Mouse (Mus musculus): ENCODE results near the gene Lonrf2.

Gene Lonrf2

GRCm38 (mm10) chr1:38836477-38836872, at the start of gene Lonrf2:
Gene Lonrf2 (minus strand): TSS chr1:38836711.
- DNase-seq (ENCODE audit: low spot score) = no peak

GRCm38 (mm10) chr1:38885956-38886355, 49.4 kb upstream of the Lonrf2 start:
- peak; percentile 53 for DNase-seq (ENCODE audit: low spot score)

GRCm38 (mm10) chr1:38883766-38884165, 47.3 kb upstream of the Lonrf2 start:
- DNase-seq (ENCODE audit: low spot score) = peak; percentile 57

- DNase-seq (ENCODE audit: low spot score) = no peak
Observed at GRCm38 (mm10) chr1:38882746-38883145, 46.2 kb upstream of the Lonrf2 start.

GRCm38 (mm10) chr1:38881366-38881765, 44.9 kb upstream of the Lonrf2 start:
- no peak for DNase-seq (ENCODE audit: low spot score)

GRCm38 (mm10) chr1:38876671-38877382, 40.3 kb upstream of the Lonrf2 start:
- no peak for DNase-seq (ENCODE audit: low spot score)

- no peak for DNase-seq (ENCODE audit: low spot score)
Observed at GRCm38 (mm10) chr1:38873911-38874310, 37.4 kb upstream of the Lonrf2 start.

- DNase-seq (ENCODE audit: low spot score) = no peak
Observed at GRCm38 (mm10) chr1:38871834-38872233, 35.3 kb upstream of the Lonrf2 start.

- DNase-seq (ENCODE audit: low spot score) = no peak
Observed at GRCm38 (mm10) chr1:38869398-38870195, 33.1 kb upstream of the Lonrf2 start.

- no peak for DNase-seq (ENCODE audit: low spot score)
Observed at GRCm38 (mm10) chr1:38866242-38866641, 29.7 kb upstream of the Lonrf2 start.

- DNase-seq (ENCODE audit: low spot score) = no peak
Observed at GRCm38 (mm10) chr1:38864341-38864740, 27.8 kb upstream of the Lonrf2 start.

- DNase-seq (ENCODE audit: low spot score) = peak; percentile 30
Observed at GRCm38 (mm10) chr1:38862213-38862612, 25.7 kb upstream of the Lonrf2 start.

GRCm38 (mm10) chr1:38860867-38861524, 24.5 kb upstream of the Lonrf2 start:
- DNase-seq (ENCODE audit: low spot score) = no peak

GRCm38 (mm10) chr1:38860207-38860606, 23.7 kb upstream of the Lonrf2 start:
- DNase-seq (ENCODE audit: low spot score) = no peak

- peak; percentile 21 for DNase-seq (ENCODE audit: low spot score)
Observed at GRCm38 (mm10) chr1:38856196-38856595, 19.7 kb upstream of the Lonrf2 start.

GRCm38 (mm10) chr1:38852250-38852649, 15.7 kb upstream of the Lonrf2 start:
- DNase-seq (ENCODE audit: low spot score) = no peak

GRCm38 (mm10) chr1:38850650-38851049, 14.1 kb upstream of the Lonrf2 start:
- DNase-seq (ENCODE audit: low spot score) = no peak

GRCm38 (mm10) chr1:38848451-38849289, 12.2 kb upstream of the Lonrf2 start:
- no peak for DNase-seq (ENCODE audit: low spot score)

- no peak for DNase-seq (ENCODE audit: low spot score)
Observed at GRCm38 (mm10) chr1:38847975-38848374, 11.5 kb upstream of the Lonrf2 start.

- DNase-seq (ENCODE audit: low spot score) = no peak
Observed at GRCm38 (mm10) chr1:38843275-38843674, 6.8 kb upstream of the Lonrf2 start.

- no peak for DNase-seq (ENCODE audit: low spot score)
Observed at GRCm38 (mm10) chr1:38842861-38843260, 6.3 kb upstream of the Lonrf2 start.

- DNase-seq (ENCODE audit: low spot score) = no peak
Observed at GRCm38 (mm10) chr1:38839944-38840343, 3.4 kb upstream of the Lonrf2 start.
